Mouse (Mus musculus): ENCODE data around the gene Setd1a.
"Not testable (repeated sequence)": the region's sequence is repeated elsewhere in the genome, so short reads cannot be mapped to it uniquely, and the experiment has no call there.

Setd1a gene

DNA sequence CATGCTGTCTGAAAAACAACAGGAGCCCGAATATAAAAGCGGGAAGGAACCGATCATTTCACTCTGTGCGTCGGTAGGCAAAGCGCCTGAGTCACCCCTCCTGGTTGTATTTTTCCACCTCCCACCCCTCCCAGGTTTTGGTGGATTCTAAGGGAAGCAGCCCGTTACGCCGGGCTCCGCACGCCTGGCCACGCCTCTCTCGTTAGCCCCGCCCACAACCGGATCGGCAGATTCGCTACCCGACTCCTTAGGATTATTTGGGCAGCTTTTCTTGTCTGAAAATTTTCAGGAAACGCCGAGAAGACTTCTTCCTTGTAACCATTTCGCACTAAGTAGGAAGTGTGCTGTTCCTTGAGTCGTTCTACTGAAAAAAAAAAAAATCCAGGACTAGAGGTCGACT, at the start of gene Setd1a:
Setd1a (plus strand) TSS at position 245 of the 400 bp plus-strand sequence.
- DNase-seq (ENCODE audit: low read depth): peak; percentile 53

DNA sequence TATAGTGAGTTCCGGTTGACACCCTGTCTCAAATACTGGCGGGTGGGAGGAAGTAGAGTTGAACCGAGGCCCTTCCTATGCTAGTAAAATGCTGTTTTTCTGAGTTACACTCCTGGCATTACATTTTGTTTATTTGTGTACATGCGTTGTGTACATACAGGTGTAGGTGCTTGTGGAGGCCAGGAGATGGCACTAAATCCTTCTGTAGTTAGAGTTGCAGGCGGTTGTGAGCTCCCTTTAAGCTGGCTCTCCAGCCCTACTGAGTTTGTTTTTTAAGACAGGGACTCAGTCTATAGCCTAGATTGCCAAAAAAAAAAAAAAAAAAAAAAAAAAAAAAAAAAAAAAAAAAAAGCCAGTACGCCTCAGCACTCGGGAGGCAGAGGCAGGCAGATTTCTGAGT, 48.6 kb upstream of the Setd1a start:
- DNase-seq (ENCODE audit: low read depth): no peak

DNA sequence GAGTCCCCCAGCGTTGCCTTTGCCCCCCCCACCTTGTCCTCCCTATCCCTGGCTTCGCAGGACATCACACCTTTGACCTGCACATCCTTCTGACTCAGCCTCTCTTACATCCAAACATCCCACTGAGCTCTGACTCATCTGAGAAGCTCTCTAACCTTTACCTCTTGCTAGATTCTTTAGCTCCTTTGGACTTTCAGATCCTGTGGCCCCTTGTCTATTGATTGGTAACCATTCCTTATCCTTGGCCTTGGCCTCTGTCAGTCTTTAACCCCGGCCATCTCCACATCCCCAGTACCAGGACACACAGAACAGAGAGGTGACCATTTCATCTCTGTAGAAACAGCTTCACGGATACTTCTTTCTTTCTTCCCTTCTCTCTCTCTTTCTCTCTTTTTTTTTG, 46.3 kb upstream of the Setd1a start:
- DNase-seq (ENCODE audit: low read depth): no peak

DNA sequence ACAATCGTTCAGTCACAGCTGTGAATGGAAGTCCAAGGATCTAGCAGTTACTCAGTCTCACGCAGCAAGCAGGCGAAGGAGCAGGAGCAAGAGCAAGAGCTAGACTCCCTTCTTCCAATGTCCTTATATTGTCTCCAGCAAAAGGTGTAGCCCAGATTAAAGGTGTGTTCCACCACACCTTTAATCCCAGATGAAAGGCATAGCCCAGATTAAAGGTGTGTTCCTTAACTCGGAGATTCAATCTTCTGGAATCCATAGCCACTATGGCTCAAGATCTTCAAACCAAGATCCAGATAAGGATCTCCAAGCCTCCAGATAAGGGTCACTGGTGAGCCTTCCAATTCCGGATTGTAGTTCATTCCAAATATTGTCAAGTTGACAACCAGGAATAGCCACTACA, 44.4 kb upstream of the Setd1a start, which contains the start of gene Ctf2:
Ctf2 (minus strand) TSS at position 101 of the 400 bp plus-strand sequence.
- DNase-seq (ENCODE audit: low read depth): not testable (repeated sequence)

DNA sequence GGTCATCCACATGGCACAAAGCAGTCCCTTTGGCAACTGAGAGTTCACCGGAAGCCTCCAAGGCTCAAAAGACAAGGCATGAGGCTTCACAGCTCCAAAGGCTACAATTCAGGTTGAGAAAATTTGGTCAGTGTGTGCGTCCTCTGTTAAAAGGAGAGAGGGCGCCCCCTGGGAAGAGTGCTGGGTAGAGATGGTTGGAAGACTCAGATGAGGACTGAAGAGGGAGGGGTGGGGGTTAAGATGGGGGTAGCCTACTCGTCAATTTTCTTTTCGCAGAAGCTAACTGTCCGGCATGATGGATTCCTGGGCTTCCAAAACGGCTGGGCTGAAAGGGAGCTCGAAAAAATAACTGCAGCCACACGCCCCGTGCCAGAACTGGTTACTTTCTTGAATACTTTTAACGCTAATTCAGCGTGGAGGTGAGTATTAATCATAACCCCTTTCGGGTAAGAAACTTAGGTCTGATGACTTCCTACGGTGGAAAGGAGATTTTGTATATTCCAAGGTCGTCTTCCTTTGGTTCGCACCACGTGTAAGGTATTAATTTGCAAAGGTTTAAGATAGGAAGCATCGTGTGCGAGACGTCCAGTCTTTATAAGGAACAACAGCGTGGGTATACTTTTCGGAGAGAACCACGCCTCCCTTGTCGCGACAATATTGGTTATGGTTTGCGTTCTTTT, 32.0 kb upstream of the Setd1a start, which contains the start of gene Fbxl19:
Fbxl19 (plus strand) TSS at position 178 of the 680 bp plus-strand sequence.
- peak; percentile 60 for DNase-seq (ENCODE audit: low read depth)

DNA sequence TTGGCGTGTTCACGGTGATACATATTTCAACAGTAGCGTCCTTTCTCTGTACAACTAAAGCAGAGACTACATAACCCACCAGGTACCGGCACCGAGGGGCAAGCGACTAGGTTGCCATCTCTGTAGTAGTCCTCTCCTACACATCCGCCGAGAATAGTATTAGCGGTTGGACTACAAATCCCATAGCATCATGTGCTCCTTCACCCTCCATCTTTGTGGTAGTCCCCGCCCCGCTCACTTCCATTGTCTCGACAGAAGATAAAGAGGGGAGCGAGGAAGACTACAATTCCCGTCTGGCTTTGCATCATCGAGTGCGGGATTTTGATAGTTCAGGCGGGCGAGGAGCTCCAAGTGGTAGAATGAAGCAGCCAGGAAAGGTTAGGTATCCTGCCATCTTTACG, 31.2 kb upstream of the Setd1a start:
- peak; percentile 96 for DNase-seq (ENCODE audit: low read depth)

DNA sequence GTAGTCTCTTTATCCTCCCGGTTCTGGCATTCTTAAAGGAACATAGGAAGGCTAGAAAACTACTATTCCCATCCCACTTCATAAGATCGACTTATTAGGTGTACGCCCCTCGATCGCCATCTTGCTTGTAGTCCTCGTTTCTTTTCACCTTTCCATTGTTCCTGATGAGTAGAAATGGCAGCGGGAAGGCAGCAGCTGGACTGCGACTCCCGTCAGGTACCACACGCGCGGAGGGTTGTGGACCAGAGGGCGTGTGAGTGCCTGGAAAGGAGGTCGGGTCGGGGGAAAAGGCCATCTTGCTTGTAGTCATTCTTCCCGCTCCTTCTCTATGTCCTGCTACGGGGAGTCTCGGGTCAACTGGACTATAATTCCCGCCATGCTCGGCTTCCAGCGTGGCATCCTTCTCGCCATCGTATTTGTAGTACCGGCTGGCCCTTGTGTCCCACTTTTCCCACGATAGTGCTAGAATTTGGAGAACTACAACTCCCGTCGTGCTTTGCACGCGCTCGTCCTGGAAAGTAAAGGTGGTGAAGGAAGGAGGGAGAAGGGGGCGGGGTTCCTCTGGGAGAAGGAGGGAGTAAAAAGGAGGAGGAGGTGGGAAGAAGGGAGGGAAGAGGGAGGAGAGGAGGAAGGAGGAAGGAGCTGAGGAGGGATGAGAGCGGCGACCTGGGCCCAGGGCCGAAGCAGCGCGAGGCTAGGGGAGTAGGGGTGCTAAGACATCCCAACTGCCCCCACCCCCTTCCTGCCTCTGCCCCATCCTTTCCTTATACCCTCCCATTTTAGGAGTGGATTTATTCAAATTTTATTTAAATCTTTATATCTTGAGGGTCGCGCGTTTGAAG, 30.6 kb upstream of the Setd1a start:
- DNase-seq (ENCODE audit: low read depth): peak; percentile 100

DNA sequence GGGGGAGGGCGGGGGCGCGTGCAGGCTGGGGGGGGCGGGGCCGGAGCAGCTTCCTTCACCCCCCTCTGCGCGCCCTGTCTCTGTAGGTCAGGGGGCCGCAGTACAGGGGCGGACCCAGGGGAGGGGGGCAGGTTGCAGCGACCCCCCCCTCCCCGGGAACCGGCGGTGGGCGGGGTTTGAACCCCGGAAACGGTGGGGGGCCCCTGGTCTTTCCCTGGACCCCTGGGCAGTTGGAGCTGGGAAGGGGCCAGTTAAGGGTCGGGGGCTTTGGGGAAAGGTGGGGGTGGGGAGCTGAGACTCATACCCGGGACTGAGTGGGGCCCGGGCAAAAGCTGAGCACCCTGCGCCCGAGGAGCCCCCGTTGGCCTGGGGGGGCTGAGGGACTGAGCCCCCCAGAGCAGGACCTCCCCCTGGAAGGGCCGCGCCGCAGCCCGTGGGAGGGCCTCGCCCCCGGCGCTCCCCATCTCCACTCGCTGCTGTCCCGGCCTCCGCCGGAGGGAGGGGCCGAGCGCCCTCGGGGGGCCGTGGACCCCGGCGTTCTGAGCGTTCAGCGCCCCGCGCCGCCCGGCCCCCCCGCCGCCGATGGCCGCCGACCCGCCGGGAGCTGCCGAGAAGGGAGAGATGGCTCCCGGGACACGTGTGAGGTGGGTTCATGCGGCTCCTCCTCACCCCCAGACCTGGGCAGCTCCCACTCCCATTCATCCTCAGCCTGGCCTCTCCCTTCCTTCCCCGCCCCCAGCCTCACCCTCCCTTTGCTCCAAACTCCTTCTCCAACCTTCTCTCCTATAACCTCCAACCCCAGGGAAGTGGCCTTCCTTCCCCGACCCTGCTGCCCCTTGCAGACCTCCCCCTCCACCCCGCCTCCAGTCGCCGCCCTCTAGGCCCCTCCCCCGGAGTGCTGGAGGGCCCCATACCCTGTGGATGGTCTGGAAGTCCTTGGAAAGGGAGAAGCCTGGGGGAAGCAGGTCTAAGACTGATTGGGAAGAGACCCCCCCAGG, 29.7 kb upstream of the Setd1a start:
- no peak for DNase-seq (ENCODE audit: low read depth)

DNA sequence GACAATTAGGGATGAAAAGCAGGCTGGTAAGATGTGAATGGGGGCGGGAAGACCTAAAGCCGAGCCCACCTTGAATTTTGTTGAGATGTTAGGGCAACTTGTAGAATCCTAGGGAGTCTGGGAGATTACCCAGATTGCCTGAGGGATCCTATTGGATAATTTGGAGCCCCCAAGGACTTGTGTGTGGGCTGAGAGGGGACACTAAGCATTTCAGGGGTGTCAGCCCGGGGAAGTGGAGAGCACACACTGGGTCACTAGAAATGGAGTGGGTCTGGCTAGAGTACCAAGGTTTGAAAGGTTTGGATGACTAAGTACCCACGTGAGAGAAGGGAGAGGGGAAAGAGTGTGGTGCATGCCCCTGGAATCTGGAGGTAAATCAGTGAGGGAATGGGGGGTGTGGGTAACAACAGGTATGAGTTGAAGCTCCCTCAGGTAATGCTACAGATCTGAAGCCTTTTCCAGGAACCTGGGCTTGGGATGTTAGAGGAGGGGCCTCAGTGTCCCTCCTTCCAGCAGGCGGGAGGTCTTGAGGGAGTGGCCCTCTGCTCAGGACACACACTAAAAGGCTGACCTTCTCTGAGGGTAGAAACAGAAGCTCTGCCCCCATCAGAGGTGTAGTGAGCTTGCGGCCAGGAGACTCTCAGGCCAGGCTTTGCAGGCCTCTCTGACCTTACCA, 28.8 kb upstream of the Setd1a start:
- no peak for DNase-seq (ENCODE audit: low read depth)

DNA sequence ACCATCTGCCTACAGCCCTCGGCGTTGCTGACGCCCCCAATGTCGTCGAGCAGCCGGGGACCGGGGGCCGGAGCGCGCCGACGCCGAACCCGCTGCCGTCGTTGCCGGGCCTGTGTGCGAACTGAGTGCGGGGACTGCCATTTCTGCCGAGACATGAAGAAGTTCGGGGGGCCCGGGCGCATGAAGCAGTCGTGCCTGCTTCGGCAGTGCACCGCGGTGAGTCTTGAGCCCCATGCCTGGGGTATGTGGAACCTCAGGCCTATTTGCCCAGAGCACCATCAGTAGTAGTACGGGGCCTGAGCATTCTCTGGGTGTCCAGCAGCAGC, 28.3 kb upstream of the Setd1a start:
- no peak for DNase-seq (ENCODE audit: low read depth)

DNA sequence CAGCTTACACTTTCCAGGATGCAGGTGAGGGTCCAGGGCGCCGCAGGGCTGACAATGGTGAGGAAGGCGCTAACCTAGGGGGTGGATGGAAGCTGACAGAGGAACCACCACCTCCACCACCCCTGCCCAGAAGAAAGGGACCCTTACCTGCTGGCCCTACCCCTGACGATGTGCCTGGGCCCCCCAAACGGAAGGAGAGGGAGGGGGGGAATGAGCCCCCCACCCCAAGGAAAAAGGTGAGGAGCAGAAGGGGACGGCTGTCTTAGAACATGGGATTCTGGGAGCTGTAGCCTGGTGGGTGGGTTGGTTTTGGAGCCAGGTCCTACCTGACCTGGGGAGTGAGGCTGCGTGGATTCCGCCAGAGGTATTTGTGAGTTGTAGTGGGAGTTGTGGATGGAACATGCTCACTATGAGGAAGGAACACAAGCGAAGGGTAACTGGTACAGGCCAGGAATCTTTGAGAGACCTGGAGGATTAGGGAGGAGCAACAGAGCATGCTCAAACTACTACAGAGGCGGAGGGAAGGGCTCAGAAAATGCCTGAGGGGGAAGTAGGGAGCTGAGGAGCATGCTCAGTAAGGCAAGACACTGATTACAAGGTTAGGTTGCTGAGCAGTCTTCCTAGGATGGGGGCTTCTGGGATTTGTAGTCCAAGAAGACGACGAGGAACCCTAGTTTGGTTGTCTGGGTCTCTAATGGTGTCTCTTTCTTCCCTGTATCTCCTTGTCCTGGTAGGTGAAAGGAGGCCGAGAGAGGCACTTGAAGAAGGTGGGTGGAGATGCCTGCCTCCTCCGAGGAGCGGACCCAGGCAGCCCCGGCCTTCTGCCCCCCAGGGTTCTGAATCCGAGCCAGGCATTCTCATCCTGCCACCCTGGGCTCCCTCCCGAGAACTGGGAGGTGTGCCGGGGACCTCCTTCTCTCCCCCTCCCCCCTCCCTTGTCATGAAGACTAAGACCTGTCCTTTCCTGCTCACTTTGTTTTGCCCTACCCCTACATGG, 26.0 kb upstream of the Setd1a start:
- no peak for DNase-seq (ENCODE audit: low read depth)

DNA sequence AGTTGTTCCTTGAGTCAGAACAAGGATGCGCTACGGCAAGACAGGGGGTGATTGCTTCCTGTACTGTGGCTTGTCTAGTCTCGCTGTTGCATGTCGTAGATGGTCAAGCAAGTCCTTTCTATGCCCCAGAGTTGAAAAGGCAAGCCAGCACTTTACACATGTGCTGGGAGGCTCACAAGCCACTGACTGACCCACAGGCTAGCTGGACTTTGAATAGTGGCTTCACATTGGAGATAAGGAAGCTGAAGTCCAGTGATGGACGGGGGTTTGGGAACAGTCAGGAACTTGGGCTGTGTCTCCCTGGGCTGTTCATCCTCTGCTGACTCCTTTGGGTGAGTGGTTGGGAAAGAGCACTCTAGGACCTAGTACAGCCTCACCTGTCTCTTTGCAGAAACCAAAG, 24.9 kb upstream of the Setd1a start:
- no peak for DNase-seq (ENCODE audit: low read depth)

DNA sequence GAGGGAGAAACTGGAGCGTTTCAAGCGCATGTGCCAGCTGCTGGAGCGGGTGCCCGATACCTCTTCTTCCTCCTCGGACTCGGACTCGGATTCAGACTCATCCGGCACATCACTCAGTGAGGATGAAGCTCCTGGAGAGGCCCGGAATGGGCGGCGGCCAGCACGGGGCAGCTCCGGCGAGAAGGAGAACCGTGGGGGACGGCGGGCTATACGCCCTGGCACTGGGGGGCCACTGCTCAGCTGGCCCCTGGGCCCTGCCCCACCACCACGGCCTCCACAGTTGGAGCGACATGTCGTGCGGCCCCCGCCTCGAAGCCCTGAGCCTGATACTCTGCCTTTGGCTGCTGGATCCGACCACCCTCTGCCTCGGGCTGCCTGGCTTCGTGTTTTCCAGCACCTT, 24.4 kb upstream of the Setd1a start:
- DNase-seq (ENCODE audit: low read depth): no peak

DNA sequence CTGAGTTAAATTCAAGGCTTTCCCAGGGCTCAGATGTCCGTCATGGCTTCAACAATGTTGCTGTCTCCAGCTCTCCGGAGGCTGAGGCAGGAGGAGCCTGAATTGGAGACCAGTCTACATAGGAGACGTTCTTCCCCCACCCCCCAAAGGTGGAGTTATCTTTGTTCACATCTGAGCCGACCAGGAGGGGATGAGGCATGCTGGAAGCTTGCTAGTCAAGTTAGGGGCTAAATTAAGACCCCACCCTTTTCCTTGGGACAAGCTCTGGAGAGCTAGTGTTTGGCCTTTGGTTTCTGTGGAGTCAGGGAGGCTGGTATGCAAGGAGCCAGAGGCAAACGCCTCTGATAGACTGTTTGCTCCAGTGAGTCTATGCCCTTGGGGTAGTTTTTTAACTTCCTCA, 23.3 kb upstream of the Setd1a start:
- no peak for DNase-seq (ENCODE audit: low read depth)

DNA sequence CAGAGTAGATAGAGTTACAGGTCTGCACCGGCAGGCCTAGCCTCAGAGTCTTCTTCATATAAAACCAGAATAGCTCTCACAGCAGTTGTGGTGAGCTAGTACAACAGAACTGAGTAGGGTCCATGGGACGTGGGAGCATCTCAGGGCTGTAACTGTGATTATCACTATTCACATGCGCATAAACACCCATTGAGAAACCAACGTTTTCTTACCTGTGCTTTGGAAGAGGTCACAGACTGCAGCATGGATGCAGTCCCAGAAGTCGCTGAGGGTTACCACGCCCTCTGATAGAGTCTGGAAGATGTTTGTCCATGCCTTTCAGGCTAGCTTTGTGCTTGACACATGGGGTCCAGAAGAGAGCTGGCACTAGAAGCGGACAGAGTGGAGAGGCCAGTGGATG, 22.7 kb upstream of the Setd1a start:
- DNase-seq (ENCODE audit: low read depth): no peak

DNA sequence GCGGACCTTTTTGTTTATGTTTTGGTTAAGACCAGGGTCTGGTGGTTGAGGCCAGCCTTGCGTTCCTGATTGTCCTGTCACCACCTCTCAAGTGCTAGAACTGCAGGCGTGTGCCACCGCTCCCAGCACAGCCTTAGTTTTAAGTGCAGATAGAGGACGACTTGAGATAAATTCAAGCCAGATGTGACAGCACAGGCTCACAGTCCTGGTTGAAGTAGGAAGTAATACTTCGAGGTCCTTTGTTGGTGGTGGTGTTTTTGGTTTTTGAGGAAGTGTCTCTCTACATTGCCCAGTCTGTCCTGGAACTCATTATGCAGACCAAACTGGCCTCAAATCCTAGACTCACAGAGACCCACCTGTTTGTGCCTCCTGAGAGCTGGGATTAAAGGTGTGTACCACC, 16.8 kb upstream of the Setd1a start:
- no peak for DNase-seq (ENCODE audit: low read depth)

DNA sequence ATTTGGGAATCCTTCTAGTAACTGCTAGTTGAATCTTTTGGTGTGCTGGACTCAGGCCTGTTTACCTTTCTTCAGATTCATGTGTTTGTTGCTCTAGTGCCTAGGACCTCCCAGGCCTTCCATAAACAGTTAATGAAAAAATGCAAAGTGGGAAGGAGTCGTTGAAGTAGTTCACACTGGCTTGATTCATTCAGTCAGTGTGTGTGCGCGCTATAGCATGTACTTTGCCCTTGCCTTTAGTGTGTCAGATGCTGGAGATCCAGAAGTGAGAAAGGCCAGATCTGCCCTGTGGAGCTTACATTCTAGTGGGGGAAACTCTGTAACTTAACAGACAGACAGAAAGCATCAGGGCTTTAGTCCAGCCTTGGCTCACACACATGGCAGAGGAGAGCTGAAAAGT, 16.0 kb upstream of the Setd1a start:
- no peak for DNase-seq (ENCODE audit: low read depth)

DNA sequence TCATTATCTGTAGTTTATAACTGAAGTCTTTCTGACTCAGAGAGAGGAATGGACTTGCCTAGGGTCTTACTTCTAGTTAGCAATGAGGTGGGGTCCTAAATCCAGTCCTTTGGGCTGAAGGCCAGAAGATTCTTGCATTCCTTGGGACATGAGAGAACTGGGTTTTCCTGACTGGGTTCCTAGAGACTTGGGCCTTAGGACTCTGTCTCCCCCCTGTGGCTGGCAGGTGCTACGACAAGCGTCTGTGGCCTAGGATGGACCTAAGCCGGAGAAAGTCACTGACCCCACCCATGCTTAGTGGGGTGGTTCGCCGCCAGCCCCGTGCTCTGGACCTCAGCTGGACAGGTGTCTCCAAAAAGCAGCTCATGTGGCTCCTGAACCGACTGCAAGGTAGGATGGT, 15.4 kb upstream of the Setd1a start:
- no peak for DNase-seq (ENCODE audit: low read depth)

DNA sequence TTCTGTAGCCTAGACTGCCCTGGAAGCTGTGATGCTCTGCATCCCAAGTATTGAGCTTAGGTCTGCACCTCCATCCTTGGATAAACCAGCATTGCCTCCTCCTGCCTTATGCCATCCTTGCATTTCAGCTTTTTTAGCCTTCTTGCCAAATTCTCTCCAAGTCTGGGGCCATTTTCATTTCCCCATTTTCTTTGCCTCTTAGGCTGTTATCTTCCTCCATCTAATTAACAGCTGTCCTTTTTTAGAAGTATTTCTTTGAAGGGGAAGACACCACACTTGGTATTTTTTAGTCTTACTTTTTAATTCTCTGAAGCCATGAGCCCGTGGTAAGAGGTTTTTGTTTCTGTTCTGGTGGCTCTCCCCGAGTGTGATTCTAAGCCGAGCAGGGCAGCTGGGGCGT, 12.8 kb upstream of the Setd1a start:
- DNase-seq (ENCODE audit: low read depth): no peak

DNA sequence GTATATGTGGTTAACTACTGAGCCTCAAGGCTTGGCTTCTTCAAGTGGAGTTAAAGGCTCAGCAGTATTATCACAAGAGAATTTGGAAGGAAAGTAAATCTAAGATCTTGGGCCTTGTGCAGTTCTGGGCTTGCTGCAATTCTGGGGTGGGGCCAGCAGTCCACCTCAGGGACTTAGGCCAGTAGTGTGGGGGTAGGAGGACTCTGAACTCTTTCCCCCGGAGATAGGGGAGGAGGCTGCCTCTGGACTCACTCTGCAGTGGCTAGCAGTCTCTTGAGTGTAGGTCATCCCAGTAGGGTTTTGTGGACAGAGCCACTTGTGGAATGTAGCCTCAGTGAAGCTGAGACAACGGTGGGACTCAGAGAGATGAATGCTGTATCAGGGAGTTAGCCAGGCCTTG, 10.7 kb upstream of the Setd1a start:
- no peak for DNase-seq (ENCODE audit: low read depth)
